ENCODE assay signal across 11 mouse cellular contexts in genomic region chr9:67361511-67361910, GRCm38 (mm10).
"Had no signal": no experiment of that assay in that cellular context is flagged by ENCODE, and none has a peak within 500 bp of the region (broad histone marks: within the 10 kb centered on the region; RNA-seq: fewer than 3 reads in every experiment).

No protein-coding gene starts in this region.

- H3K9me3 ChIP-seq: limb, embryonic 15.5 days; liver, embryonic 13.5 days had no signal

- H3K4me2 ChIP-seq: limb, embryonic 15.5 days; liver, embryonic 13.5 days; midbrain, embryonic 12.5 days had no signal

- H3K27me3 ChIP-seq: limb, embryonic 15.5 days; liver, embryonic 13.5 days; midbrain, embryonic 12.5 days had no signal

- H3K4me3 ChIP-seq: limb, embryonic 15.5 days; liver, embryonic 13.5 days; midbrain, embryonic 12.5 days had no signal

- DNase-seq: kidney, adult 8-10 months; kidney, postnatal 36 days; layer of hippocampus, adult 9-11 months; layer of hippocampus, postnatal 36 days; liver, embryonic 13.5 days; liver, postnatal 0 days; thymus, adult 18-20 months; thymus, postnatal 14 days had no signal

- H3K27ac ChIP-seq: limb, embryonic 15.5 days; liver, embryonic 13.5 days; midbrain, embryonic 12.5 days; stomach, postnatal 0 days had no signal

- ATAC-seq: liver, postnatal 0 days had no signal

- H3K9ac ChIP-seq: limb, embryonic 15.5 days; liver, embryonic 13.5 days; liver, postnatal 0 days; midbrain, embryonic 12.5 days had no signal

- H3K4me1 ChIP-seq: liver, embryonic 13.5 days; midbrain, embryonic 12.5 days had no signal
